Mouse (Mus musculus): ENCODE measurements at regions not wholly inside any gene's neighbourhood (a gene's known extent, or its start where the extent isn't known, plus 50 kb on each side); places are given as distances from the start of the nearest gene placed in this dataset.

GRCm38 (mm10) chr10:118680896-118681295, 189.1 kb downstream of the Dyrk2 start:
- no peak for TF ChIP-seq CHD2 (IDR thresholded peaks at IDR 0.05; ENCODE audit: low read depth, low read length)
- TF ChIP-seq MAFK (IDR thresholded peaks at IDR 0.05; ENCODE audit: insufficient read depth, low read depth, low read length) = no peak
- TF ChIP-seq ZNF384 (IDR thresholded peaks at IDR 0.05; ENCODE audit: low read depth, low read length) = no peak

Data from ES-E14 (cell line).